Mouse (Mus musculus) cerebellum, adult 2 months (tissue): ENCODE results near the gene Tmem63b.

Source experiments
- CTCF ChIP-seq: fragments of 200-500 bp; IDR thresholded peaks from 2 replicates; pipeline ENCODE4 v1.5.1; 2011; ENCODE audit warnings: low read depth, mild to moderate bottlenecking, control low read depth, low read length, moderate library complexity, borderline replicate concordance; ENCODE audit not compliant: insufficient read depth
- POLR2A ChIP-seq: fragments of 200-500 bp; IDR thresholded peaks from 2 replicates; pipeline ENCODE4 v1.6.1; 2011; ENCODE audit warnings: low read length, control low read depth, borderline replicate concordance; ENCODE audit not compliant: insufficient read depth

GRCm38 (mm10) chr17:45723732-45724573 lies 37.2 kb upstream of the Tmem63b start:
- TF ChIP-seq POLR2A, result peak; percentile 22; the same call in 1 of the 2 replicates
- TF ChIP-seq CTCF, result peak; percentile 93
